ENCODE assay signal across 11 mouse cellular contexts in genomic region chr12:44602269-44602957, GRCm38 (mm10).
A peak's percentile ranks its signal among the peaks of the same experiment; 100 is the strongest.
DNase-seq lines count a peak whose midpoint lies in the region; ATAC-seq and TF ChIP-seq lines count a peak whose summit lies in the region.
"Had no signal": no experiment of that assay in that cellular context is flagged by ENCODE, and none has a peak within 500 bp of the region (broad histone marks: within the 10 kb centered on the region; RNA-seq: fewer than 3 reads in every experiment).

No protein-coding gene starts in this region.

- DNase-seq in heart, adult 18-20 months, result no peak
- DNase-seq in midbrain, embryonic 10.5 days (ENCODE audit: low spot score), result no peak
- no peak for DNase-seq in forebrain, postnatal 0 days
- no peak for DNase-seq in cerebellum, adult 2 months
- DNase-seq in thymus, postnatal 36 days, result no peak

- no peak for TF ChIP-seq CTCF in forebrain, postnatal 0 days (IDR thresholded peaks at IDR 0.05; ENCODE audit: low read depth)
- TF ChIP-seq CTCF in cerebellum, adult 2 months (IDR thresholded peaks at IDR 0.05; ENCODE audit: borderline replicate concordance, insufficient read depth, low read depth, low read length), result no peak

- no peak overlapping the region for H3K9ac ChIP-seq in heart, embryonic 16.5 days (ENCODE audit: low read length)
- H3K9ac ChIP-seq in midbrain, embryonic 13.5 days (replicated peaks), result no peak overlapping the region
- H3K9ac ChIP-seq in forebrain, postnatal 0 days, result no peak overlapping the region
- H3K9ac ChIP-seq in neural tube, embryonic 14.5 days (replicated peaks; ENCODE audit: low read depth, low read length), result no peak overlapping the region
- H3K9ac ChIP-seq: stomach, embryonic 15.5 days had no signal

- 0 out of 2 replicates have a peak, but pooled peaks cover 4% of the 10 kb centered on the region for H3K4me1 ChIP-seq in heart, embryonic 16.5 days (ENCODE audit: control insufficient read depth, insufficient read depth, low read length)
- no peaks in the 10 kb centered on the region for H3K4me1 ChIP-seq in midbrain, embryonic 13.5 days (replicated peaks)
- H3K4me1 ChIP-seq in midbrain, embryonic 10.5 days, result no peaks in the 10 kb centered on the region
- no peaks in the 10 kb centered on the region for H3K4me1 ChIP-seq in forebrain, postnatal 0 days (ENCODE audit: insufficient read depth)
- H3K4me1 ChIP-seq in neural tube, embryonic 14.5 days (ENCODE audit: control insufficient read depth, insufficient read depth, low read length), result no peaks in the 10 kb centered on the region
- H3K4me1 ChIP-seq in cerebellum, adult 2 months (ENCODE audit: control insufficient read depth, insufficient read depth, low read length), result no peaks in the 10 kb centered on the region
- H3K4me1 ChIP-seq: stomach, embryonic 15.5 days had no signal

- no peak overlapping the region for H3K4me3 ChIP-seq in heart, embryonic 16.5 days (ENCODE audit: low read length)
- H3K4me3 ChIP-seq in midbrain, embryonic 13.5 days (replicated peaks), result no peak overlapping the region
- H3K4me3 ChIP-seq in midbrain, embryonic 10.5 days, result no peak overlapping the region
- no peak overlapping the region for H3K4me3 ChIP-seq in forebrain, postnatal 0 days (ENCODE audit: low read depth, low read length)
- H3K4me3 ChIP-seq in neural tube, embryonic 14.5 days (ENCODE audit: low read depth, low read length), result no peak overlapping the region
- H3K4me3 ChIP-seq in cerebellum, adult 2 months (replicated peaks; ENCODE audit: insufficient read depth, low read depth, low read length), result no peak overlapping the region
- H3K4me3 ChIP-seq: heart, embryonic 10.5 days; stomach, embryonic 15.5 days had no signal

- H3K4me2 ChIP-seq in heart, embryonic 16.5 days (ENCODE audit: low read depth, low read length), result no peak overlapping the region
- no peak overlapping the region for H3K4me2 ChIP-seq in midbrain, embryonic 13.5 days (replicated peaks)
- no peak overlapping the region for H3K4me2 ChIP-seq in forebrain, postnatal 0 days (ENCODE audit: low read depth)
- H3K4me2 ChIP-seq in neural tube, embryonic 14.5 days (ENCODE audit: low read depth, low read length), result no peak overlapping the region
- H3K4me2 ChIP-seq: stomach, embryonic 15.5 days had no signal

- H3K9me3 ChIP-seq in heart, embryonic 16.5 days (replicated peaks; ENCODE audit: control insufficient read depth, low read length), result no peaks in the 10 kb centered on the region
- H3K9me3 ChIP-seq in midbrain, embryonic 13.5 days, result no peaks in the 10 kb centered on the region
- no peaks in the 10 kb centered on the region for H3K9me3 ChIP-seq in midbrain, embryonic 10.5 days (replicated peaks)
- H3K9me3 ChIP-seq in forebrain, postnatal 0 days (ENCODE audit: low read length), result no peaks in the 10 kb centered on the region
- no peaks in the 10 kb centered on the region for H3K9me3 ChIP-seq in neural tube, embryonic 14.5 days (ENCODE audit: control insufficient read depth, low read length)
- H3K9me3 ChIP-seq: heart, embryonic 10.5 days; stomach, embryonic 15.5 days had no signal

- no peaks in the 10 kb centered on the region for H3K27me3 ChIP-seq in heart, embryonic 16.5 days (ENCODE audit: control insufficient read depth, insufficient read depth, low read length)
- H3K27me3 ChIP-seq in midbrain, embryonic 13.5 days, result no peaks in the 10 kb centered on the region
- H3K27me3 ChIP-seq in midbrain, embryonic 10.5 days (ENCODE audit: low read depth, poor library complexity, severe bottlenecking), result no peaks in the 10 kb centered on the region
- no peaks in the 10 kb centered on the region for H3K27me3 ChIP-seq in forebrain, postnatal 0 days (ENCODE audit: insufficient read depth, low read length)
- H3K27me3 ChIP-seq in neural tube, embryonic 14.5 days (ENCODE audit: control insufficient read depth, insufficient read depth, low read length), result no peaks in the 10 kb centered on the region
- no peaks in the 10 kb centered on the region for H3K27me3 ChIP-seq in cerebellum, adult 2 months (ENCODE audit: control insufficient read depth, insufficient read depth, low read length)
- H3K27me3 ChIP-seq: stomach, embryonic 15.5 days had no signal

- TF ChIP-seq POLR2A in cerebellum, adult 2 months (IDR thresholded peaks at IDR 0.05; ENCODE audit: borderline replicate concordance, insufficient read depth, low read length), result no peak

- H3K36me3 ChIP-seq in heart, embryonic 16.5 days (ENCODE audit: control insufficient read depth, insufficient read depth), result no peaks in the 10 kb centered on the region
- peaks cover 22% of the 10 kb centered on the region for H3K36me3 ChIP-seq in midbrain, embryonic 13.5 days
- H3K36me3 ChIP-seq in midbrain, embryonic 10.5 days, result no peaks in the 10 kb centered on the region
- 0 out of 2 replicates have a peak, but pooled peaks cover 9% of the 10 kb centered on the region for H3K36me3 ChIP-seq in forebrain, postnatal 0 days (ENCODE audit: insufficient read depth)
- H3K36me3 ChIP-seq in neural tube, embryonic 14.5 days (ENCODE audit: control insufficient read depth, insufficient read depth, low read length), result no peaks in the 10 kb centered on the region; the same call in 1 of the 2 replicates
- H3K36me3 ChIP-seq: heart, embryonic 10.5 days; stomach, embryonic 15.5 days had no signal

- no peak overlapping the region for H3K27ac ChIP-seq in heart, embryonic 16.5 days (ENCODE audit: low read length)
- no peak overlapping the region for H3K27ac ChIP-seq in midbrain, embryonic 13.5 days
- H3K27ac ChIP-seq in midbrain, embryonic 10.5 days (replicated peaks), result no peak overlapping the region
- H3K27ac ChIP-seq in forebrain, postnatal 0 days (ENCODE audit: low read depth, low read length), result no peak overlapping the region
- no peak overlapping the region for H3K27ac ChIP-seq in neural tube, embryonic 14.5 days (ENCODE audit: low read depth, low read length)
- no peak overlapping the region for H3K27ac ChIP-seq in cerebellum, adult 2 months (ENCODE audit: insufficient read depth, low read length)
- H3K27ac ChIP-seq: heart, embryonic 10.5 days; stomach, embryonic 15.5 days had no signal

- ATAC-seq in heart, embryonic 16.5 days (replicated peaks; ENCODE audit: extremely low read depth, insufficient read depth, low FRiP score), result peak; percentile 23; the same call in 1 of the 2 replicates
- ATAC-seq in midbrain, embryonic 13.5 days, result 0 out of 2 replicates have a peak, but pooled peaks have one; percentile 31
- ATAC-seq in forebrain, postnatal 0 days, result peak; percentile 32
- 0 out of 2 replicates have a peak, but pooled peaks have one; percentile 7 for ATAC-seq in neural tube, embryonic 14.5 days (ENCODE audit: low read depth)
- ATAC-seq: CD4-positive, CD25-positive, alpha-beta regulatory T cell, adult 4 months had no signal

- 49% methylated on average over 11 of the region's 11 CpGs for WGBS in heart, embryonic 16.5 days
- 72% methylated on average over 11 of the region's 11 CpGs for WGBS in midbrain, embryonic 13.5 days
- WGBS in midbrain, embryonic 10.5 days, result 67% methylated on average over 11 of the region's 11 CpGs
- WGBS in forebrain, postnatal 0 days, result 60% methylated on average over 11 of the region's 11 CpGs
- WGBS in neural tube, embryonic 14.5 days, result 70% methylated on average over 11 of the region's 11 CpGs
- WGBS in cerebellum, adult 2 months, result 78% methylated on average over 11 of the region's 11 CpGs
